Mouse (Mus musculus) B cell, adult 67 days (primary cell): ENCODE data around the gene Slc25a28. TPM values are rescaled to one million over a fixed set of nuclear protein-coding genes. Genes with fewer than 3 reads are reported as not detected.

Source experiments
- total RNA-seq, 2 experiments: library from RNA; stranded (reverse); gene quantifications; 4 replicates each; pipeline ENCODE4 v1.2.4; 2023

Gene Slc25a28
- total RNA-seq = 10 to 100 TPM; 78.4 to 87.2 TPM

GRCm38 (mm10) chr19:43674730-43675524, at the start of gene Slc25a28:
Gene Slc25a28 (minus strand): TSS chr19:43674881.

GRCm38 (mm10) chr19:43689419-43690246, 15.0 kb upstream of the Slc25a28 start, which contains the start of gene Entpd7:
Gene Entpd7 (plus strand): TSS chr19:43689672.

Other genes starting within 250 kb of the Slc25a28 start
- not detected for gene Cnnm1, start 234.4 kb downstream of the Slc25a28 start, total RNA-seq
- 10 to 100 TPM; 46.7 to 50.1 TPM for gene Got1, start 150.3 kb downstream of the Slc25a28 start, total RNA-seq
- not detected for gene Nkx2-3, start 62.6 kb downstream of the Slc25a28 start, total RNA-seq
- 10 to 100 TPM; 22.0 to 25.2 TPM for gene Entpd7, start 14.8 kb upstream of the Slc25a28 start, total RNA-seq
- 10 to 100 TPM; 17.2 to 19.7 TPM for gene Cutc, start 78.1 kb upstream of the Slc25a28 start, total RNA-seq
- 10 to 100 TPM; 14.5 to 14.9 TPM for gene Cox15, start 78.1 kb upstream of the Slc25a28 start, total RNA-seq
- not detected for gene Abcc2, start 107.3 kb upstream of the Slc25a28 start, total RNA-seq